Mouse (Mus musculus): ENCODE data around the gene Atp6v1g1. TPM values are rescaled to one million over a fixed set of nuclear protein-coding genes. Genes with fewer than 3 reads are reported as not detected.

Atp6v1g1 gene
- 100 to 1,000 TPM; 268 to 323 (median 295) TPM for total RNA-seq (2022)

DNA sequence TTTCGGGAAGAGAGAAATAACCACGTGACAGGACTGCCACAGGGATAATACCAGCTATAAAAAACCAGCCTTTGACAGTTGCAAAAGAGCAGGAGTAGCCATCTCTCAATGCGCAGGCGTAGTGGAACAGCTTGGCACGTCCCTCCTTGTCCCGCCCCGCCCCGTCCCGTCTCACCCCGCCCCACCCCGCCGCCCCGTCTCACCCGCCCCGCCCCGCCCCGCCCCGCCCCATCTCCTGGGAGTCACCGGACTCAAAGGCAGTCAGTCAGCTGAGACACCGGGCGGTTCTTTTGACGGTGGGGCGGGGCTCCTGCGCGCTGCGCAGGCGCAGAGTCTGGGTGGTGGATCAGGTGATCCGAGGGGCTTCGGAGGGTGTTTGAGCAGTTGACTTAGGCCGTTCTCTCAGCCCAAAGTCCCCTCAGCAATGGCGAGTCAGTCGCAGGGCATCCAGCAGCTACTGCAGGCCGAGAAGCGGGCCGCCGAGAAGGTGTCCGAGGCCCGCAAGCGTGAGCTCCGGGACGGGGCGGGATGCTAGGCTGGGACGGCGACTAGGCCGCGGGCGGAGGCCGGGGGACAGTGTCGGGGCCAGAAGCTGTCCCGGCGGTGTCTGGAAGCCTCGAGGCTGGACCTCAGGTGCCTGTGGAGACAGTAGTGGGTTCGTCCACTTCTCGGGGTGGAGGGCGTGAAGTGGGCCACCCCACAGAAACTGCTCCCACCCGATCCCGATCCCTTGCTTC is at the start of gene Atp6v1g1:
Gene Atp6v1g1, plus strand, starts transcription at position 279 of the 737 bp plus-strand sequence.
- peak; percentile 90 to 92 for DNase-seq (ENCODE audit: low spot score in 2 of 2)

DNA sequence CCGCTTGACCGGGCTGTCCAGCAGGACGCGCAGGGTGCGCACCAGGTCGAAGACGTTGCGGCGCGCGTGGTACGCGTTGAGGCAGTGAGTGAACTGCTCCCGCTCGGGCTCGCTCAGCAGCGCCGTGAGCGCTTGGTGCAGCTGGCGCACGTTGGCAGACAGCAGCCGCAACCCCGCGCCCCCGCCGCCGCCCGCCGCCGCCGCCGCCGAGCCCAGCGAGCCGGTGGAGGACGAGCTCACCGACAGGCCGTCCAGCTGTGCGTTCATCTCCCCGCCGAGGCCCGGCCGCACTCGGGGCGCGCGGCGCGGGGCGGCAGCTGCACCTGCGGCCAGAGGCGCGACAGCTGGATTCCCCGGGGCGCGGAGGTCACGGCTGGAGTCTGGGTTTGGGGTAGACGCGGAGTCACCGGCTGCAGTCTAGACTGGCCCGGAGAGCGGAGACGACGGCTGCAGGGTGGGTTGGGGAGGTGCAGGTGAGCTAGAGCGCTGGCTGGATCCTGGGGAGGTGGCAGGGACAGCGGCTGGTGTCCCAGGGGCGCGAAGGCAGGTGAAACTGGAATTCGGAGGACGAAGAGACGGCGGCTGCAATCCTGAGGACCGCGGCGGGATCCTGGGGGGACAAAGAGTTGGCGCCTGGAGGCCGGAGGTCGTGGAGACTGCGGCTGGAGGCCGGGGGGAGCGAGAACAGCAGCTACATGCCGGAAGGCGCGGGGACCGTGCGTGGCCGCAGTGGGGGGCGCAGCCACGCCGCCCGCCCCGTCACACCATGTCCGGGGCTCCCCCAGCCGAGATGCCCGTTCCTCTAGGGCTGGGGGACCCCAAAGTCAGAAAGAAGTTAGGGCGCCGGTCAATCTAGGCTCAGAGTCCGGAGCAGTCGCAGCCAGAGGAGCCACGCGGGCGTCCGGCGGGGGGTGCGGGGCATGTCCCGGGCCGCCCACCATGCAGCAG is 49.3 kb upstream of the Atp6v1g1 start:
- DNase-seq (ENCODE audit: low spot score in 2 of 2) = peak; percentile 8 to 12

DNA sequence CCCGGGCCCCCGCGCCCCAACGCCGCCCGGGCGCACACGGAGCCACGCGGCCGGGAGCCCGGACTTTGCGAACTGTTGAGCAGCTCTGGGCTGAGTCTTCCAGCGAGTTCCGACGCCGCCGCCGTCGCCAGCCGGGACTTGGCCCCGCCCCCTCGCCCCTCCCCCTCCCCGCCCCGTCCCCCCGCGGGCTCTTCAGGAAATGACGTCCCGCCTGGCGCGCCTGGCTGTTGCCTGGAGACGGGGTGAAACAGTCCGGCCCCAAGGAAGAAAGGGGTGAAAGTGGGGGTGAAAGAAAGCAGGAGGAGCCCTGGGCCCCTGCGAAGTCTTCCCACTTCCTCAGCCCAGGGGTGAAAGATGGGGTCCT is 48.7 kb upstream of the Atp6v1g1 start, which contains the start of gene Whrn:
Gene Whrn, minus strand, starts transcription at position 77 of the 364 bp plus-strand sequence.
- peak; percentile 50 to 60 for DNase-seq (ENCODE audit: low spot score in 2 of 2)

DNA sequence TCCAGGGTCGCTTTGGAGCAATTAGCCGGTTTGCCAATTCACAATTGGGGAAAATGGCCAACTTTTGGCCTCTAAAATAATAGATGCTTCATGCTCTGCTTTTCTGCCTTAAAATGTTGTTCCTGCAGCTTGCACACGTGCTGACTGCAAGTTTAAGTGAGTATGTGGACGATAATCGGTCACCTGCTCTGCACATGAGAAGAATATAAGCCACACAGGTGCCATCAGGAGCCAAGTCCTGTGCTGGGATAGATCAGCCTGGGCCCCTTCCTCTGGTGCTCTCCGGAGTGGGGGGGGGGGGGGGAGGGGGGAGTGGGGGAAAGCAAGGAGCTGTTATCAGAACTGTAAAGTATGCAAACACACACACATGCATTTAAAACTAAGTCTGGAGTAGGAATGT is 48.3 kb upstream of the Atp6v1g1 start:
- no peak for DNase-seq (ENCODE audit: low spot score in 2 of 2)

DNA sequence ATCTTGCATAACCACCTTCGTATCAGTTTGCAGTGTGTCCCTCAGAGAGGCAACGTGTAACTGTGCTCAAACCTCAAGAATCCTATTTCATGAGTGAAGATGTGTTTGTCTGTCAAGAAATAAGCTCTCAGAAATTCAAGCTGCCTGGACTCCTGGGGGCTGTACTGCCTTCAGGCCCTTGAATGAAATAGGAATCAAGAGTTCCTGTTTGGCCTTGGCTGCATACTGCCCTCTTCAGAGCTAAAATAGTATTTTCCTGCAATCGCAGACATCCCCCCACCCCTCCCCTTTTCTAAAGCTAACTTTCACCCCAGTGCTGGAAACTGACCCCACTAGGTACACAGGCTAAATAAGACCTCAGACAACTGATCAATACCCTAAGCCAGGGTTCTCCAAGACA is 46.2 kb upstream of the Atp6v1g1 start:
- no peak for DNase-seq (ENCODE audit: low spot score in 2 of 2)

DNA sequence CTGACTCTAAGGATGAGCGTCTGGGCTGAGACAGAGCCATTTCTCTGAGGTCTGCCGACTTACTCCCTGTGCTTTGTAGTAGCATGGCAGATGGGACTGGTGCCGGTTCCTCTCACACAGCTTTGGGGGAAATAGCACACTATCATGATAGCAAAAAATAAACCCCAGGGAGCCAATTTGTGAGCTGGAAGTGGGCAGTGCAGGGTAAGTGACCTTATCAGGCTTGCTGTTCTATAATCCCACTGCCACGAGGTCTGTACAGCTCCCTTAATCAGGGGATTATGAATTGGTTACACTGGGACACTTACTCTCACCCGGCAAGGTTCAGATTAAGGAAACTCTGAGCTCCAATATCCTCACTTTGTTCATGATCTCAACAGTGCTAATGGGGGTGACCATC is 43.5 kb upstream of the Atp6v1g1 start:
- no peak for DNase-seq (ENCODE audit: low spot score in 2 of 2)

DNA sequence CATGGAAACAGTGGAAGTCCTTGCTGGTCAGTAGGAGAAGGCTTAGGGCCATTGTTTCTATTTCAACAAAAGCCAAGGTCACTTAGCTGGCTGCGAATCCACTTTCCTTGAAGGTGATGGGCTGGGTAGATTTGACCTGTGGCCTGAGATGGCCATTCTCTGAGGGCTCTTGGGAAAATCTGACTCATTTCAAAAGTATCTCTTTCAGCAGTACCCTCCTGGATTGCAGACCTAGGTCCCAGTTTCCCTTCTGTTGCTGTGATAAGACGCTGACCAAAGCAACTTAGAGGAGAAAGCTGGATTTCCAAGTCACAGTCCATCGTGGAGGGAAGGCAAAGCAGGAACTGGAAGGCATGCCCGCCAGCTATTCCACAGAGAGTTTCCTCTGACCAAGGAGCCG is 40.6 kb upstream of the Atp6v1g1 start:
- DNase-seq (ENCODE audit: low spot score in 2 of 2) = no peak

DNA sequence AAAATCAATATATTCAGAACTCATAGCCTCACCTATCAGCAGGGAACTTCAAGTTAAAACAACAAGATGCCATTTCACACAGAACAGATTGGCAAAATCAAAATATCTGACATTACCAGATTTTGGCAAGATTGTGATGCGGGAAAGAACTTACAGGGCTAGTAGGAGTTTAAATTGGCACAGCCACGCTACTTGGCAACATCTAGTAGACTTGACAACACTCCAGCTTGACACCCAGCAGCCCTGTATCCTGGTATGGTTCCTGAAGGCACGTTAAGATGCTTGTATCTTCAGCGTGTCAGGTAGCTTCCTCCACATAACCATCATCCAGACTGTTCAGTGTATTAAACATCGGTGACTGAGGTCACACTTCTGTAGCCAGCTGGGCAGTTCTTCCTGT is 37.1 kb upstream of the Atp6v1g1 start:
- no peak for DNase-seq (ENCODE audit: low spot score in 2 of 2)

GRCm38 (mm10) chr4:63508232-63508631 is 36.3 kb upstream of the Atp6v1g1 start:
- DNase-seq (ENCODE audit: low spot score in 2 of 2) = peak; percentile 74 to 79

GRCm38 (mm10) chr4:63512921-63513320 is 31.7 kb upstream of the Atp6v1g1 start:
- no peak for DNase-seq (ENCODE audit: low spot score in 2 of 2)

GRCm38 (mm10) chr4:63514454-63514984 is 30.1 kb upstream of the Atp6v1g1 start:
- no peak for DNase-seq (ENCODE audit: low spot score in 2 of 2)

- DNase-seq (ENCODE audit: low spot score in 2 of 2) = no peak
Measured at GRCm38 (mm10) chr4:63515021-63515420, 29.6 kb upstream of the Atp6v1g1 start.

DNA sequence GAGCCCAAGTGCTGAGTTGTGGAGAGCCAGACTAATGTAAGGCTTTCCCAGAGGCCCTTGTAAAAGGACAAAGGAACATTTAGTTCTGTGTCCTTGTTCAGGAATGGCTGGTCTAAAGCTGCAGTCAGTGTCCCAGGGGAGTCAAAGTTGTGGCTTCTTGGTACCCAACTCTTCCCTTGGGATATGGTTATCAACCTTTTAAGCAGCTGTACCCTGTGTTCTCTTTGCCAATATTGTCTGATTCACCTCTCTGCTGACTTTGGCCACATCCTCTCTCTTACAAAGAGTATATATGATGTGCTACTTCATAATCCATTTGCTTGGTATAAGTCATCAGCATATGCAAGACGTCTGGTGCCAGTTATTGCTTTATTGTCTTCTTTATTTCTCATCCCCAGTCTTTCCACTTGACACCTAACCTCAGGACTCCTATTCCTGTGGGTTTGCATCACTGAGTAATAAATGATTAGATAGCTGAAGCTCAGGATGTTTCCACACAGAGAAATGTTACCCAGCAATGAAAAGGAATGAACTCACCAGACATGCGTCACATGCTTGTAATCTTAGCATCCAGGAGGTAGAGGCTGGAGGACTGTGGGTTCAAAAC is 22.7 kb upstream of the Atp6v1g1 start:
- DNase-seq (ENCODE audit: low spot score in 2 of 2) = no peak

DNA sequence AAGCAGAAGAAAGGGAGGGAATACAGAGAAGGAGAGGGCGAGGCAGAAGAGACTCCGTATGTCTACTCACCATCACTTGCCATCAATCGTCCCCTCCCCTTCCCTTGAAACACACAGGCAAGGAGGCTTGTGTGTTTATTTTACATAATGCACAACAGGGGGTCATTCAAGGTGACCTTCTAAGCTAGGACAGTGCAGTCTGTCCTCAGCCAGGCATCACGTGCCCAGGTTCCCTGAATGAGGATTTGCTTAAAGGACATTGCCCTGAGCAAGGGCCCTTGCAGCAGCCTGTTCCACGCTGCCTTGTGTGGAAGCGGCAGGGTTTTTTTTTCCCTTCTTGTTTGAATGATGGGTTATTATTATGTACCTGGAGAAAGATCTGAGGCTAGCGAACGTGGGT is 19.1 kb upstream of the Atp6v1g1 start:
- DNase-seq (ENCODE audit: low spot score in 2 of 2) = no peak

DNA sequence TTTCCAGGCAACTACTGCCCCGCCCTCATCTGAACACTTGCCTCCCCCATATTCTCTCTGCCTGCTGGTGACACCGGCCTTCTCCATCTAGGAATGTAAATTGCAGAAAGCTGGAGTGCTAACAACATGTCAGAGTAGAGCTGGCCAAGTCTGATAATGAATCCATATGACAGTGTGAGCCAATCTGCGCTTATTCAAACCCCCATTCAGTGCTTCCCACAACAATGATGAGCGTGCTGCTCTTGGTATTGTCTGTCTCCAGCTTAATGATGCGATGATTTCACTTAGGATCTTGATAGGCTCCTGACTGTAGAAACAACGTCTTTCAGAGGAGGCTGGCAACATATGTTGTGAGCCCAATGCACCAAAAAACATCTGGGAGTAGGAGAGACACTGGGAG is 15.6 kb upstream of the Atp6v1g1 start:
- no peak for DNase-seq (ENCODE audit: low spot score in 2 of 2)

DNA sequence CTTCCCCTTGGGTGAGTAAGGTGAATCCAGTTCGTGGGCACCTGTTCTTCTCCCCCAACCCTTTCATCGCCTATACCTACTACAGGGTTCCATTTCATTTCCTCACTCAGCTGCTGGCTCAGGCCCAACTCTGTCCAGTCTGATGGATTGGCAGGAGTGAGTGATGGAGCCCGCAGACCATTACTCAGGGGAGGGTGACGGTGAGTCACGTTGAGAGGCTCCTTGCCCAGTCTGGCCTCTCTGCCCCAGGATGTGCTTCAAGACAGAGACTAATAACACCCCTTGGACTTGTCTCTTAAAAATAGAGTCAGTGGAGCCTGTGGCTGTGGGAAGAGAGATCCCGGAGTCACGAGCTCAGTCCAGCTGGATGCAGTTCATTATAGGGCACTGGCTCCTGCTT is 14.2 kb upstream of the Atp6v1g1 start:
- DNase-seq (ENCODE audit: low spot score in 2 of 2) = no peak

DNA sequence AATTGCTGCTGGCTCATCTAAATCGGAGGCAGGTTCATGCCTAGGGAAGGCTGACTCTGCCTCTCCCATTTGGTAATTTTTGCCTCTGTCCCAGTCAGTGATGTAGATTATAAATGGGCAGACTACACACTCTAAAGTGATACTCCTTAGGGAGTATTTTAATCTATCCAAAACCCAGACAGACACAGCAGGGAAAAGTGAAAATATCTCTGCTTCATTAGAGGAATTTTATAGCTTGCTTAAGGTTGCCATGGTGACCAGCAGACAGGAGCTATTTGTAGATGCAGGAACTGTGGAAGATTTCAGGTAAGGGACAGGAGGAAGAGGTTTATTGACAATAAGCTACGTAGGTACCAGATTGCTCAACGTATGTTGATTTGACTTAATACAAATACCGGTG is 7.0 kb upstream of the Atp6v1g1 start:
- DNase-seq (ENCODE audit: low spot score in 2 of 2) = no peak

GRCm38 (mm10) chr4:63542209-63542608 is 2.4 kb upstream of the Atp6v1g1 start:
- DNase-seq (ENCODE audit: low spot score in 2 of 2) = peak in 1 of 2 experiments; percentile 44

DNA sequence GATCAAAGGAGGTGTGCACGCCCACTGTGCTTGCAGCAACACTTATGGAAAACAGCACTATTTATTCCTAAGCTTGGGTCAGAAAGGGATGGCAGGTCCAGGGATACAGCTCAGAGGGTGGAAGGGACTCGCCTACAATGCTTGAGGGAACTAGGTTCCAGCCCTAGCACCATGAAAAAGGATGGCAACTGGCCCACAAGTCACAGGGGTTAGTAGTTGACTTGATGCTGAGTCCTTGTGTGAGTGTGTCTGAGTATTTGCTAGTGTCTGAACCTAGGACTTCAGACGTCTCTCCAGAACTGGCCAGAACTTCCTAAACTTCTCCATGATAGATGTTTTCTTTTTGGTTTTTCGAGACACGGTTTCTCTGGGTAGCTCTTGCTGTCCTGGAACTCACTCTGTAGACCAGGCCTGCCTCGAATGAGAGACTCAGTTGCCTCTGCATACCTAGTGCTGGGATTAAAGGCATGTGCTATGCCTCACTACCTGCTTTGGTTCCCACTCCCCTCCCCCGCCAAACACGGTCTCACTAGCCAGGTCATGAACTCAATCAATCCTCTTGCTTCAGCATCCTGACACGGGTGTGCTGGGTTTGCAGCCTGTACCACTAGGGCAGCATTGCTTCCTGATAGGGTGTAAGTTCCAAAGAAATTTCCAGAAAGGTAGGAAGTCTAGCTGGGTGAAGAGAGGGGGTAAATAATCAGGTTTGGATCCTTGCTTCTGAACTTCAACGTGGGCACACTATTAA is 652 bp upstream of the Atp6v1g1 start:
- peak in 1 of 2 experiments; percentile 18 for DNase-seq (ENCODE audit: low spot score in 2 of 2)

GRCm38 (mm10) chr4:63545231-63545958 is 823 bp downstream of the Atp6v1g1 start:
- DNase-seq (ENCODE audit: low spot score in 2 of 2) = no peak
